Mouse (Mus musculus) erythroblast, embryonic 14.5 days (primary cell): ENCODE measurements at regions not wholly inside any gene's neighbourhood (a gene's known extent, or its start where the extent isn't known, plus 50 kb on each side); places are given as distances from the start of the nearest gene placed in this dataset.

ENCODE experiments used
- GATA1 ChIP-seq: IDR thresholded peaks from 2 replicates; pipeline ENCODE4 v1.6.1; 2012; ENCODE audit warnings: low read length, inconsistent platforms, mixed read lengths
- TAL1 ChIP-seq: IDR thresholded peaks from 3 replicates; pipeline ENCODE4 v1.6.1; 2012; ENCODE audit warnings: low read length, inconsistent platforms, mixed read lengths

GRCm38 (mm10) chr2:167823513-167823912 is 108.3 kb upstream of the Ptpn1 start:
- no peak for TF ChIP-seq TAL1
- TF ChIP-seq GATA1, result no peak
